Mouse (Mus musculus): ENCODE measurements at regions not wholly inside any gene's neighbourhood (a gene's known extent, or its start where the extent isn't known, plus 50 kb on each side); places are given as distances from the start of the nearest gene placed in this dataset.
"Not testable (repeated sequence)": the region's sequence is repeated elsewhere in the genome, so short reads cannot be mapped to it uniquely, and the experiment has no call there.

- DNase-seq; intact Hi-C loops (cut with DNase I): not testable (repeated sequence)
These were observed 393.2 kb downstream of the Gpm6a start for GRCm38 (mm10) chr8:55347851-55348250.

DNA sequence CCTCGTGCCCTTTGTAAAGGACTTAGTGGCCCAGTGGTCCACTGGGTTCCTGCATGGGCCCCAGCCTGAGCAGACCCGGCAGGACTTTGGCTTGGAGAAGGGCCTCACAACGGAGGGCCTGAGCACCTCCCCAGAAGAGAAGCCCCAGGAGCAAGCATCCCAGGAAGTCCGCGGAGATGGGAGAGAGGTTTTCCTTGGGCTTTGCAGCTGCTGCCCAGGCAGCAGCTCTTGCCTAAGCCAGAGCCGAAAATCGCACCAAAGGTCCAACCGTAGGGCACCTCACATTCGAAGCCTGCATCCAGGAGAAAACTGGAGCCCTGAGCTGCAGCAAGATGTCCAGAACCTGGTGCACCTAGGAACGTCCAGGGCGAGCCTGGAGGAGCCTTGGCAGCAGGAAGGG is 405.2 kb downstream of the Gpm6a start:
- DNase-seq; intact Hi-C loops (cut with DNase I): not testable (repeated sequence)

DNA sequence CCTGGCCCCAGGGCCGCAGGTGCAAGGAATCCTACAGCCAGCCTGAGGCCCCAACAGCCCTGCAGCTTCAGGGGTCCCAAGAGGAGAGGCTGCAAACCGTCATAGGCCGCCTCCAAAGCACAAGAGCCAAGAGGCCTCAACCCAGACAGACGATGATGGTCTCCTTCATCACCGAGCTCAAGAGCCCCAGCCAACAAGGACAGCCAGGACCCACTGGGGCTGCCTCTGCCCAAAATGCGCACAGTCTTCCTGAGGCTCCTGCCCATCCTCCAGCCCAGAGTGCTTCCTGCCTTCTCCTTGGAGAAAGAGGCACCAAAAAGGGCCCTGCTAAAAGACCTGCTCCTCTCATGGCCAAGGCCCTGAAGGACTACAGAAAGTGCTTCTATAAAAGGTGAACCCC is 412.8 kb downstream of the Gpm6a start:
- intact Hi-C loops (cut with DNase I); DNase-seq: not testable (repeated sequence)

DNA sequence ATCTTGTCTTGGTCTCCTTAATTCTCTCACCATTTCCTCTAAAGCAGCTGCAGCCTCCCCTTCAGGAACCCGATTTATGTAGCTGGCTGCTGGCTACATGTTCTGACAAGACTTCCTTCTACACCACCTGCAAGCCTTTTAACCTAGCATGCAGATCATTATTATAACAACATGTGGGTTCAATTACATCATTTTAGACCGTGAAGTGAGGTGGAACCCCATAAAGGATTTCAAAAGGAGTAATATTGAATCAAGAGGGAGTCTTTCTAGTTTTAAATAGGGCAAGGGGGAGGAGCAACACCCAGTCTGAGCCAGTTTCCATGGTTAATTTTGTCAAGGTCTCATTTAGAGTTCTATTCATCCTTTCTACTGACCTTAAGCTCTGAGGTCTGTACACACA is 442.4 kb downstream of the Gpm6a start:
- DNase-seq: no peak
- intact Hi-C loops (cut with DNase I): no loop called here

DNA sequence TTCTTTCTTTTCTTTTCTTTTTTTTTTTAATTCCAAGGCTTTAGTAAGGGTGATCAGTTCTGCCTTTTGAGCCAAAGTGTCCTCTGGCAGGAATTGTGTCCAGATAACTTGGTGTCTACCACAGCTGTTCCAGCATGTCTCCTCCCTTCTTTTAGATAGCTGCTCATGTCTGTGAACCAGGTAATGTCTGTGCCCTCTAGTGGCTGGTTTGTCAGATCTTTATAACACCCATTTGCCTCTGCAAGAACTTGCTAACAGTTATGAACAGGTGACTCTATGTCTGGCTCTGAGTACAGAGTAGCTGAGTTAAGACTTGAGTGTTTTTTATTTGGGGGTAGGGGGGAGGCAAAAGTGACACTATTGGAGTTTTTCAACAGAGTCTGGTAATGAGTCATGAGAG is 443.7 kb downstream of the Gpm6a start:
- intact Hi-C loops (cut with DNase I): no loop called here
- DNase-seq: no peak

GRCm38 (mm10) chr8:55400412-55400811 is 445.8 kb downstream of the Gpm6a start:
- intact Hi-C loops (cut with DNase I): no loop called here
- DNase-seq: no peak

GRCm38 (mm10) chr8:55406903-55407302 is 452.3 kb downstream of the Gpm6a start:
- intact Hi-C loops (cut with DNase I): loop anchor here (1.0 kb wide), 1 partner anchor 123 kb away; no protein-coding TSS in a partner anchor

More at GRCm38 (mm10) chr8:55406903-55407302, 452.3 kb downstream of the Gpm6a start:
- DNase-seq: not testable (repeated sequence)
